In the genomic region with DNA sequence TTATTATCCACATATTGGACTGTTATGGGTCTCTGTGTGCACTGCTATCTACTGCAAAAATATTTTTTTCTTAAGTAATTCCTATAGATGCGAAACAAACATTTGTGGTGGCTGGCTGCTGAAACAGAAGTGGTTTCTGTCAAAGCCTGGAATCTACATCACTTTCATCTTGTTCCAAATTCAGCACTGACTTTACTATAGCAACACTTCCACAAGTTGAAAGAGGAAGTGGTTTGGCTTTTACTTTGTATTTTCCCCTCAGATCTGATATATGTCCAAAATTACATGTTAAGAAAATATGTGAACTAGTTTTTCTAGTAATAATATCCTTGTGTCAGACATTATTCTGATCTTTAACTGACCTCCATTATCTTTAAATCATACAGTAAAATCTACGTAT, we compare ENCODE assay signal across 14 mouse cellular contexts.
"Had no signal": no experiment of that assay in that cellular context is flagged by ENCODE, and none has a peak within 500 bp of the region (broad histone marks: within the 10 kb centered on the region; RNA-seq: fewer than 3 reads in every experiment).

No protein-coding gene starts in this region.

- H3K9me3 ChIP-seq: limb, embryonic 15.5 days; liver, embryonic 12.5 days; lung, embryonic 15.5 days; midbrain, embryonic 10.5 days; neural tube, embryonic 12.5 days had no signal

- H3K4me2 ChIP-seq: limb, embryonic 15.5 days; liver, embryonic 12.5 days; lung, embryonic 15.5 days; neural tube, embryonic 12.5 days had no signal

- ATAC-seq: intestine, postnatal 0 days; liver, embryonic 12.5 days had no signal

- H3K4me1 ChIP-seq: limb, embryonic 15.5 days; liver, embryonic 12.5 days; lung, embryonic 15.5 days; midbrain, embryonic 10.5 days; neural tube, embryonic 12.5 days had no signal

- H3K27ac ChIP-seq: layer of hippocampus, adult 2 months; limb, embryonic 15.5 days; liver, embryonic 12.5 days; lung, embryonic 15.5 days; midbrain, embryonic 10.5 days; neural tube, embryonic 12.5 days had no signal

- DNase-seq: kidney, adult 9 months; kidney, postnatal 10 days; kidney, postnatal 4 days; midbrain, embryonic 14.5 days; thymus, adult 18-20 months; thymus, postnatal 25 days had no signal

- H3K27me3 ChIP-seq: limb, embryonic 15.5 days; liver, embryonic 12.5 days; lung, embryonic 15.5 days; neural tube, embryonic 12.5 days had no signal

- H3K36me3 ChIP-seq: limb, embryonic 15.5 days; liver, embryonic 12.5 days; lung, embryonic 15.5 days; midbrain, embryonic 10.5 days; neural tube, embryonic 12.5 days had no signal

- H3K4me3 ChIP-seq: layer of hippocampus, adult 2 months; limb, embryonic 15.5 days; liver, embryonic 12.5 days; lung, embryonic 15.5 days; midbrain, embryonic 10.5 days; myocyte; neural tube, embryonic 12.5 days had no signal

- H3K9ac ChIP-seq: limb, embryonic 15.5 days; liver, embryonic 12.5 days; lung, embryonic 15.5 days; neural tube, embryonic 12.5 days had no signal
